Mouse (Mus musculus): ENCODE measurements around the gene Cnn3. TPM values are rescaled to one million over a fixed set of nuclear protein-coding genes. Genes with fewer than 3 reads are reported as not detected.

Cnn3 gene
- total and polyA plus RNA-seq, 2 experiments: 92.4 to 146 TPM

GRCm38 (mm10) chr3:121416171-121417154, 9.8 kb upstream of the Cnn3 start:
- WGBS: 30% methylated on average over 5 of the region's 5 CpGs
- Histone ChIP-seq H3K27me3 (ENCODE audit: control insufficient read depth, insufficient read depth, low read length) (no peaks in the 10 kb centered on the region), H3K36me3 (ENCODE audit: control insufficient read depth, insufficient read depth, low read length) (no peaks in the 10 kb centered on the region), H3K4me1 (ENCODE audit: control insufficient read depth, insufficient read depth, low read length) (peaks cover 11% of the 10 kb centered on the region), H3K9ac (ENCODE audit: low read depth, low read length) (no peak overlapping the region), H3K4me3 (ENCODE audit: insufficient read depth, low read depth, low read length) (no peak overlapping the region), H3K27ac (replicated peaks; ENCODE audit: insufficient read depth, low read depth, low read length) (peak overlapping the region; percentile 98), H3K79me2 (ENCODE audit: control insufficient read depth, insufficient read depth, low read length) (no peaks in the 10 kb centered on the region)
- TF ChIP-seq POLR2A (IDR thresholded peaks at IDR 0.05; ENCODE audit: extremely low read depth, insufficient read depth, low read length) (no peak), CTCF (IDR thresholded peaks at IDR 0.05; ENCODE audit: low read depth, low read length) (no peak)
- DNase-seq (ENCODE audit: extremely low read depth, low read depth, low spot score): peak; percentile 97

- Histone ChIP-seq H3K36me3 (ENCODE audit: control insufficient read depth, insufficient read depth, low read length) (no peaks in the 10 kb centered on the region), H3K79me2 (ENCODE audit: control insufficient read depth, insufficient read depth, low read length) (no peaks in the 10 kb centered on the region), H3K27ac (replicated peaks; ENCODE audit: insufficient read depth, low read depth, low read length) (peak overlapping the region; percentile 98), H3K4me3 (ENCODE audit: insufficient read depth, low read depth, low read length) (no peak overlapping the region), H3K4me1 (ENCODE audit: control insufficient read depth, insufficient read depth, low read length) (peaks cover 11% of the 10 kb centered on the region), H3K9ac (ENCODE audit: low read depth, low read length) (no peak overlapping the region), H3K27me3 (ENCODE audit: control insufficient read depth, insufficient read depth, low read length) (no peaks in the 10 kb centered on the region)
- TF ChIP-seq POLR2A (IDR thresholded peaks at IDR 0.05; ENCODE audit: extremely low read depth, insufficient read depth, low read length): no peak
- TF ChIP-seq CTCF (IDR thresholded peaks at IDR 0.05; ENCODE audit: low read depth, low read length): no peak
- 46% methylated on average over 14 of the region's 14 CpGs for WGBS
- peak; percentile 77 for DNase-seq (ENCODE audit: extremely low read depth, low read depth, low spot score)
These were observed 8.7 kb upstream of the Cnn3 start for GRCm38 (mm10) chr3:121417379-121418250.

- no peak for DNase-seq (ENCODE audit: extremely low read depth, low read depth, low spot score)
- 72% methylated on average over 6 of the region's 6 CpGs for WGBS
- Histone ChIP-seq H3K27ac (replicated peaks; ENCODE audit: insufficient read depth, low read depth, low read length) (peak overlapping the region; percentile 22), H3K27me3 (ENCODE audit: control insufficient read depth, insufficient read depth, low read length) (no peaks in the 10 kb centered on the region), H3K9ac (ENCODE audit: low read depth, low read length) (no peak overlapping the region), H3K4me1 (ENCODE audit: control insufficient read depth, insufficient read depth, low read length) (peaks cover 11% of the 10 kb centered on the region), H3K79me2 (ENCODE audit: control insufficient read depth, insufficient read depth, low read length) (no peaks in the 10 kb centered on the region), H3K36me3 (ENCODE audit: control insufficient read depth, insufficient read depth, low read length) (no peaks in the 10 kb centered on the region), H3K4me3 (ENCODE audit: insufficient read depth, low read depth, low read length) (no peak overlapping the region)
- no peak for TF ChIP-seq CTCF (IDR thresholded peaks at IDR 0.05; ENCODE audit: low read depth, low read length)
- TF ChIP-seq POLR2A (IDR thresholded peaks at IDR 0.05; ENCODE audit: extremely low read depth, insufficient read depth, low read length): no peak
These were observed 8.1 kb upstream of the Cnn3 start for GRCm38 (mm10) chr3:121418251-121418601.

GRCm38 (mm10) chr3:121418850-121419435, 7.4 kb upstream of the Cnn3 start:
- Histone ChIP-seq H3K4me1 (ENCODE audit: control insufficient read depth, insufficient read depth, low read length) (peaks cover 11% of the 10 kb centered on the region), H3K27me3 (ENCODE audit: control insufficient read depth, insufficient read depth, low read length) (no peaks in the 10 kb centered on the region), H3K9ac (ENCODE audit: low read depth, low read length) (no peak overlapping the region), H3K79me2 (ENCODE audit: control insufficient read depth, insufficient read depth, low read length) (no peaks in the 10 kb centered on the region), H3K4me3 (ENCODE audit: insufficient read depth, low read depth, low read length) (no peak overlapping the region), H3K27ac (replicated peaks; ENCODE audit: insufficient read depth, low read depth, low read length) (no peak overlapping the region), H3K36me3 (ENCODE audit: control insufficient read depth, insufficient read depth, low read length) (no peaks in the 10 kb centered on the region)
- DNase-seq (ENCODE audit: extremely low read depth, low read depth, low spot score): peak; percentile 83
- no peak for TF ChIP-seq POLR2A (IDR thresholded peaks at IDR 0.05; ENCODE audit: extremely low read depth, insufficient read depth, low read length)
- no peak for TF ChIP-seq CTCF (IDR thresholded peaks at IDR 0.05; ENCODE audit: low read depth, low read length)
- 55% methylated on average over 9 of the region's 9 CpGs for WGBS

- no peak for DNase-seq (ENCODE audit: extremely low read depth, low read depth, low spot score)
- TF ChIP-seq CTCF (IDR thresholded peaks at IDR 0.05; ENCODE audit: low read depth, low read length): no peak
- TF ChIP-seq POLR2A (IDR thresholded peaks at IDR 0.05; ENCODE audit: extremely low read depth, insufficient read depth, low read length): no peak
- no peak overlapping the region for H3K9ac ChIP-seq (ENCODE audit: low read depth, low read length)
- H3K4me1 ChIP-seq (ENCODE audit: control insufficient read depth, insufficient read depth, low read length): peaks cover 11% of the 10 kb centered on the region
- peaks cover 9% of the 10 kb centered on the region; the same call in 1 of the 2 replicates for H3K79me2 ChIP-seq (ENCODE audit: control insufficient read depth, insufficient read depth, low read length)
- H3K4me3 ChIP-seq (ENCODE audit: insufficient read depth, low read depth, low read length): no peak overlapping the region
- no peak overlapping the region for H3K27ac ChIP-seq (replicated peaks; ENCODE audit: insufficient read depth, low read depth, low read length)
- H3K36me3 ChIP-seq (ENCODE audit: control insufficient read depth, insufficient read depth, low read length): no peaks in the 10 kb centered on the region
- 91% methylated on average over 8 of the region's 8 CpGs for WGBS
- no peaks in the 10 kb centered on the region for H3K27me3 ChIP-seq (ENCODE audit: control insufficient read depth, insufficient read depth, low read length)
These were observed 3.9 kb upstream of the Cnn3 start for GRCm38 (mm10) chr3:121422405-121422804.

Data from liver, adult 2 months (tissue).